8 mouse cellular contexts compared by ENCODE assay signal in genomic region chr6:38925719-38926118, GRCm38 (mm10). TPM values are rescaled to one million over a fixed set of nuclear protein-coding genes. Genes with fewer than 3 reads are reported as not detected.
DNase-seq lines count a peak whose midpoint lies in the region; ATAC-seq and TF ChIP-seq lines count a peak whose summit lies in the region.

No protein-coding gene starts in this region.

- ATAC-seq in heart, embryonic 14.5 days (ENCODE audit: insufficient number of reproducible peaks, insufficient read depth, low FRiP score, low read depth) = no peak
- no peak for ATAC-seq in midbrain, embryonic 11.5 days (ENCODE audit: low FRiP score)
- ATAC-seq in cerebellum, adult (ENCODE audit: insufficient number of reproducible peaks, low FRiP score, low TSS enrichment) = no peak

- TF ChIP-seq POLR2A in thymus, adult 2 months (IDR thresholded peaks at IDR 0.05; ENCODE audit: control insufficient read depth, extremely low read depth, insufficient read depth, low read length, poor library complexity) = no peak

- H3K4me2 ChIP-seq in heart, embryonic 14.5 days (ENCODE audit: low read length) = peak overlapping the region; percentile 51
- H3K4me2 ChIP-seq in midbrain, embryonic 11.5 days = peak overlapping the region; percentile 22; the same call in 1 of the 2 replicates

- no peak for DNase-seq in heart, adult 18-20 months
- peak; percentile 59 for DNase-seq in MN1 (ENCODE audit: low spot score)
- DNase-seq in forelimb bud, embryonic 11.5 days (ENCODE audit: low read depth, low spot score) = peak; percentile 28
- peak; percentile 88 for DNase-seq in midbrain, embryonic 11.5 days (ENCODE audit: low spot score, missing footprints)
- DNase-seq in c-Kit-positive CD71-positive TER-119-positive erythroid progenitor cells, embryonic 14.5 days (ENCODE audit: low spot score) = no peak
- DNase-seq in thymus, adult 2 months = no peak

- H3K4me1 ChIP-seq in heart, embryonic 14.5 days (ENCODE audit: control insufficient read depth in 2 of 2, insufficient read depth in 2 of 2, low read length in 2 of 2) = peaks cover 22 to 30% of the 10 kb centered on the region in 2 experiments
- H3K4me1 ChIP-seq in midbrain, embryonic 11.5 days (ENCODE audit: control insufficient read depth, insufficient read depth, low read length) = no peaks in the 10 kb centered on the region
- H3K4me1 ChIP-seq in thymus, adult 2 months (replicated peaks; ENCODE audit: control insufficient read depth, insufficient read depth, low read length) = no peaks in the 10 kb centered on the region

- no peak overlapping the region for H3K9ac ChIP-seq in heart, embryonic 14.5 days (ENCODE audit: low read length)
- no peak overlapping the region for H3K9ac ChIP-seq in midbrain, embryonic 11.5 days (ENCODE audit: low read length)

- WGBS in heart, embryonic 14.5 days = 54% methylated on average over 7 of the region's 7 CpGs
- 43% methylated on average over 7 of the region's 7 CpGs for WGBS in midbrain, embryonic 11.5 days
- 84% methylated on average over 7 of the region's 7 CpGs for WGBS in thymus, adult 2 months

- H3K27ac ChIP-seq in heart, embryonic 14.5 days (replicated peaks in 1 of 2; ENCODE audit: control insufficient read depth in 1 of 2, insufficient read depth in 1 of 2, low read depth in 2 of 2, low read length in 2 of 2) = no peak overlapping the region
- no peak overlapping the region for H3K27ac ChIP-seq in midbrain, embryonic 11.5 days (ENCODE audit: low read depth, low read length)
- H3K27ac ChIP-seq in thymus, adult 2 months (ENCODE audit: control insufficient read depth, insufficient read depth, low read length) = no peak overlapping the region

- no peak for TF ChIP-seq CTCF in thymus, adult 2 months (IDR thresholded peaks at IDR 0.05; ENCODE audit: borderline replicate concordance, control insufficient read depth, extremely low read depth, insufficient read depth, low read length, poor library complexity)

- H3K27me3 ChIP-seq in heart, embryonic 14.5 days (ENCODE audit: control insufficient read depth, insufficient read depth, low read length) = no peaks in the 10 kb centered on the region
- no peaks in the 10 kb centered on the region for H3K27me3 ChIP-seq in midbrain, embryonic 11.5 days (ENCODE audit: control insufficient read depth, insufficient read depth, low read length)
- no peaks in the 10 kb centered on the region for H3K27me3 ChIP-seq in thymus, adult 2 months (ENCODE audit: control insufficient read depth, insufficient read depth, low read length)

- no peaks in the 10 kb centered on the region for H3K9me3 ChIP-seq in heart, embryonic 14.5 days (ENCODE audit: control insufficient read depth, low read length)
- H3K9me3 ChIP-seq in midbrain, embryonic 11.5 days (ENCODE audit: control insufficient read depth, low read length) = no peaks in the 10 kb centered on the region

- no peaks in the 10 kb centered on the region for H3K36me3 ChIP-seq in heart, embryonic 14.5 days (ENCODE audit: control insufficient read depth, insufficient read depth, low read length)
- H3K36me3 ChIP-seq in midbrain, embryonic 11.5 days (ENCODE audit: control insufficient read depth, insufficient read depth, low read length) = no peaks in the 10 kb centered on the region
- H3K36me3 ChIP-seq in thymus, adult 2 months (ENCODE audit: control insufficient read depth, insufficient read depth, low read length) = no peaks in the 10 kb centered on the region

- peak overlapping the region; percentile 12 to 18; a peak in 1 of 4 replicates for H3K4me3 ChIP-seq in heart, embryonic 14.5 days (ENCODE audit: control insufficient read depth in 1 of 2, insufficient read depth in 1 of 2, low read depth in 1 of 2, low read length in 2 of 2)
- no peak overlapping the region for H3K4me3 ChIP-seq in midbrain, embryonic 11.5 days (ENCODE audit: low read depth, low read length)
- H3K4me3 ChIP-seq in thymus, adult 2 months (ENCODE audit: control insufficient read depth, insufficient read depth, low read length) = no peak overlapping the region

RNA-seq across cellular contexts. Expression of gene Hipk2, which starts 49.8 kb away (rescaled TPM):
- polyA plus RNA-seq in heart, embryonic 14.5 days (2014; fragmentation: Nextera tagmentation; extraction: Ambion mirVana) = 11.0 and 11.2 TPM in 2 replicates
- total RNA-seq in heart, adult 18-20 months (2021) = 10 to 100 TPM; 83.6 to 98.5 TPM
- polyA plus RNA-seq in midbrain, embryonic 11.5 days (2014; fragmentation: Nextera tagmentation; extraction: Ambion mirVana) = 25.2 and 25.8 TPM in 2 replicates
- polyA plus RNA-seq in thymus, adult 2 months (2012; rRNA removed) = 16.9 and 19.8 TPM in 2 replicates

RNA-seq across cellular contexts. Expression of gene Tbxas1, which starts 50.5 kb away (rescaled TPM):
- polyA plus RNA-seq in heart, embryonic 14.5 days (2014; fragmentation: Nextera tagmentation; extraction: Ambion mirVana) = 1.2 and 1.5 TPM in 2 replicates
- 1 to 10 TPM; 1.7 TPM for total RNA-seq in heart, adult 18-20 months (2021)
- 1.5 TPM in 2 replicates for polyA plus RNA-seq in midbrain, embryonic 11.5 days (2014; fragmentation: Nextera tagmentation; extraction: Ambion mirVana)
- 4.7 and 6.0 TPM in 2 replicates for polyA plus RNA-seq in thymus, adult 2 months (2012; rRNA removed)

Comparison
In these comparisons a context has a peak if more than half of its experiments do, and no peak if none do; other contexts are left out.
1. H3K4me3 ChIP-seq: peak in heart, embryonic 14.5 days (2 of 2); none in midbrain, embryonic 11.5 days (single experiment) and thymus, adult 2 months (single experiment).
2. DNase-seq: peak in MN1 (single experiment), forelimb bud, embryonic 11.5 days (single experiment) and midbrain, embryonic 11.5 days (single experiment); none in heart, adult 18-20 months (0 of 2), c-Kit-positive CD71-positive TER-119-positive erythroid progenitor cells, embryonic 14.5 days (single experiment) and thymus, adult 2 months (single experiment).